Mouse (Mus musculus) olfactory bulb, adult 2 months (tissue): ENCODE measurements around the gene Tmem131l.

Experiments
- CTCF ChIP-seq: fragments of 200-500 bp; IDR thresholded peaks from 2 replicates; pipeline ENCODE4 v1.5.1; 2012; ENCODE audit warnings: low read depth, mild to moderate bottlenecking, low read length, moderate library complexity; ENCODE audit not compliant: insufficient read depth
- POLR2A ChIP-seq: fragments of 200-500 bp; IDR thresholded peaks from 2 replicates; pipeline ENCODE4 v1.6.1; 2012; ENCODE audit warnings: mild to moderate bottlenecking, low read depth, low read length, moderate library complexity; ENCODE audit not compliant: insufficient read depth

DNA sequence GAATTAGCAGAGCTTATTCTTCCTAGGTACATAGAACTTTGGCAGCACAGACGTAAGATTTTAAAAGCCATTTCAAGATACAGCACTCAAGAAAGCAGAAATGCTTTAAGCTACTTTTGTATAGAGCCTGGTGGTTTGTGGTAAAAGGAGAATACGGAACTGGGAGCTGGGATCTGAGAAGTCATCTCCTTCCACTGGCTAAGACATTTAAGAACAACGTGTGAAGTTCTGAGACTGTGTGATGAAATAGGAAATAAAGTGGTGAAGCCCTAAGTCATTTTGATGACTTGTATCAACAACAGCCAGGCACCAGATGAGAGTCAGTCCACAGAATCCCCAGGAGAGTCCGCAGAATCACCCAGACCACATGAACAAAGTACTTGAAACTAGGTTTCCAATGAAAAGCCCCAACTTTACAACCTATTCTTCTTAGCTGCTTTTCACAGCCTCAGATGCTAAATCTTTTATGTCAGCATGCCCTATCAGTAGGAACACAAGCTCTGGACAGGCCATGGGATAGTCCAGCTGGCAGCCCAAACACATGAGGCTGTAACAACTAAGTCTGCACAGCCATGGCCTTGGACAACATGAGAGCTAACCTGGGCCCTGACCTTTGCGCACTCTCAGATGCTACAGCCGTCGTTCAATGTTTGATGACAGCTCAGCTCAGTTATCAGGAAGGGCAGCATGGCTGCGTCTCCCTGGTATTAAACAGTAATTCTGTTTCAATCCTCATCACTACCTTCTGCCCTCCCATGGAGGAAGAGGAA, 92.3 kb downstream of the Tmem131l start:
- TF ChIP-seq POLR2A (no peak), CTCF (no peak)
